Mouse (Mus musculus): ENCODE data around the gene B3galt4. TPM values are rescaled to one million over a fixed set of nuclear protein-coding genes. Genes with fewer than 3 reads are reported as not detected.
"Not testable (repeated sequence)": the region's sequence is repeated elsewhere in the genome, so short reads cannot be mapped to it uniquely, and the experiment has no call there.

Gene B3galt4
- total RNA-seq, 2 experiments from 2014 or later = 2.3 to 2.6 TPM

GRCm38 (mm10) chr17:33968489-33968888 is 17.2 kb upstream of the B3galt4 start:
- peak; percentile 78 for DNase-seq

- DNase-seq = no peak
Measured at GRCm38 (mm10) chr17:33965846-33966550, 14.7 kb upstream of the B3galt4 start.

DNA sequence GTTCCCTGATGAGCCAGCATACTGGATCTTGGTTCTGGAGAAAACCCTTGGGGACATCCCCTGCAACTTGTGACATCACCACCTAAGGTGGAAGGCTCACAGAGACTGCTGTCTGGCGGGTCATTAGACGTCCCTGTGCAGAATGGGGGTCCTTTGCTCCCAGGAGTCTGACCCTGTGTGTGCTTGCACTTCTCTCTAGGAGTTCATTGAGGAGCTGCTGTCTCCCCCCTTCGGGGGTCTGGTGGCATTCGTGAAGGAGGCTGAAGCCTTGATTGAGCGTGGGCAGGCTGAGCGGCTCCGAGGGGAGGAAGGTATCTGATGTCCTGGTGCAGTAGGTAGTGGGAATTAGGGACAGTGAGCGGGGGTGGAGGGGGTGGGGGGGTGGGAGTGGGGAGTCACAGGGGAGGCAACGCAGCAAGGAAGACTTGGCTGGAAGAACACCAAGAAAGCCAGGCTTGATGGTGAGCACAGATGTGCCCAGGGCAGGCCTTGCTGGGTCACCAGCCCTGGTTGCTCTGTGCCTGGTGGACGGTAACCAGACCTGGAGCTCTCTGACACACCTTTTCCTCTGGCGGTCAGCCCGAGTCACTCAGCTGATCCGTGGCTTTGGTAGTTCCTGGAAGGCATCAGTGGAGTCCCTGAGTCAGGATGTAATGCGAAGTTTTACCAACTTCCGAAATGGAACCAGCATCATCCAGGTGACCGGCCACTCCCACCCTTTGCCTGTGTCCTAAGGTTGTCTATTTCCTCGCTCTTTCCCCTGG is 14.0 kb upstream of the B3galt4 start:
- no peak for DNase-seq

- no peak for DNase-seq
Measured at GRCm38 (mm10) chr17:33962876-33963275, 11.6 kb upstream of the B3galt4 start.

GRCm38 (mm10) chr17:33959948-33960347 is 8.7 kb upstream of the B3galt4 start:
- peak; percentile 5 for DNase-seq

DNA sequence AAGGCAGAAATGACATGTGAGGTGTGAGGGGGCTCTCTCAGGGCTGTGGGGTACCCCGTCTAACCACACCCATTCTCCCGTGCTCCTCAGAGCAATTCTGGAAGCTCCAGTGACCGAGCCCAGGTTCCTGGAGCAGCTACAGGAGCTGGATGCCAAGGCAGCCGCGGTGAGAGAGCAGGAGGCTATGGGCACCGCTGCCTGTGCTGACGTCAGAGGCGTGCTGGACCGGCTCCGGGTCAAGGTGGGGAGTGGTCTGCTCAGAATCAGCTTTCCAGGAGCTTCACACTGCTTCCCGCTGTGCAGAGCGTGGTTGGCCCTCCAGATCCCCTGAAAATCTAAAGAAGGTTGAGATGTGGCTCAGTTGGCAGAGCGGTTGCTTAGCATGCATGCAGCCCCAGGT is 7.8 kb upstream of the B3galt4 start:
- no peak for DNase-seq

DNA sequence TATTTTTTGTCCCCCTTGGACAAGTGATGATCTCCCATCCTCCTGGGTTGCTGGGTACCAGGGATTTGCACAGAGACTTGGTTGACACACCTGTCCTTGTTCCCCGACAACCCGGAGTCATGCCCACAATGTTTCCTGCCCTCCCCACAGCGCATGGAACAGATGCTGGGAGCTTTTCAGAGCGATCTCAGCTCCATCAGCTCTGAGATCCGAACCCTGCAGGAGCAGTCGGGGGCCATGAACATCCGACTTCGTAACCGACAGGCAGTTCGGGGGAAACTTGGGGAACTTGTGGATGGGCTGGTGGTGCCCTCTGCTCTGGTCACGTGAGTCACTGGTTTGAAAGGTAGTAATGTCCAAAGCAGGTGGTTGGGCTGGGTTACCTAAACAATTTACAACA is 7.2 kb upstream of the B3galt4 start:
- no peak for DNase-seq

GRCm38 (mm10) chr17:33957493-33957892 is 6.2 kb upstream of the B3galt4 start:
- DNase-seq = no peak

GRCm38 (mm10) chr17:33956336-33956735 is 5.0 kb upstream of the B3galt4 start:
- no peak for DNase-seq

GRCm38 (mm10) chr17:33955555-33956214 is 4.4 kb upstream of the B3galt4 start, which contains the start of the genes Vps52 and Rps18:
TSS of gene Vps52 (plus strand) at chr17:33955812.
TSS of gene Rps18 (minus strand) at chr17:33956001.
- DNase-seq = peak; percentile 89

DNA sequence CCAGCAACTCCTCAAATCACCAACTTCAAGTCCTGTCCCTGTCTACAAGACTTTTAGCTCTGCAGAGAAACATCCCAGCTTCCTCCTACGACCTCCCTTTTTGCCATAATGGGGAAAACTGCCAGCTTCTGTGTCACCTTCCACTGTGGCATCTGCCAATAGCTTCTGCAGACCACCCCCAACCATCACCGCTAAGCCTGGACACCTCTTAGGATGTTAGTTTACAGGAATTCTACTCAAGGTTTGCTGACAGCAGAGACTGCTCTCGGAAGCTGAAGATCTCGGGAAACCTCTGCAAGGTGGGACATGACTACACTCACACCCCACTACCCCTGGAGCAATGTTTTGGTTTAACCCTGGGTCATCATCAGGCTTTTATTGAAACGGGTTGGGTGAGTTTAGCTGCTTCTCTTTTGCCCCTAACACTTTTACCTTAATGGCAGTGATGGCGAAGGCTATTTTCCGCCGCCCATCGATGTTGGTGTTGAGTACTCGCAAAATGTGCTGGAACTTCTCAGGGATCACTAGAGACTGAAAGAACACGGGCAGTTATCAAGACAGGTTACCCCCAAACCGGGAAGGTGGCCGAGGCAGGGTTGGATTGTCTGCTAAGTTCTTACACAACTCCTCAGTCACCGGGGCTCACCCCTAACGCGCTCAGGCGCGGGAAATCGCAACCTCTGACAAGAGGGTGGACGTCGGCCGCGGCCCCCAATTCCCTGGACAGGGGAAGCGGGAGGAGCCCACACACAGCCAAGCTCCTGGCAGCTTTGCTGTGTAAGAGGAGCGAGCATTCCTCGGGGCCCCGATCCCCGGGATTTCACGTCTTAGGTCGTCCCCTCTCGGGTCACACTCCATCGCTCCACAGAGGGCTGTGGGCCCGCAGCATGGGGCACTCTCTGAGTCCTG is 3.6 kb upstream of the B3galt4 start:
- DNase-seq = peak; percentile 65

- no peak for DNase-seq
Measured at GRCm38 (mm10) chr17:33953961-33954565, 2.8 kb upstream of the B3galt4 start.

GRCm38 (mm10) chr17:33953310-33953709 is 2.0 kb upstream of the B3galt4 start:
- no peak for DNase-seq

- DNase-seq = no peak
Measured at GRCm38 (mm10) chr17:33952879-33953278, 1.6 kb upstream of the B3galt4 start.

GRCm38 (mm10) chr17:33952015-33952414 is 727 bp upstream of the B3galt4 start:
- DNase-seq = not testable (repeated sequence)

GRCm38 (mm10) chr17:33950131-33950625 is 1.1 kb downstream of the B3galt4 start:
- no peak for DNase-seq

DNA sequence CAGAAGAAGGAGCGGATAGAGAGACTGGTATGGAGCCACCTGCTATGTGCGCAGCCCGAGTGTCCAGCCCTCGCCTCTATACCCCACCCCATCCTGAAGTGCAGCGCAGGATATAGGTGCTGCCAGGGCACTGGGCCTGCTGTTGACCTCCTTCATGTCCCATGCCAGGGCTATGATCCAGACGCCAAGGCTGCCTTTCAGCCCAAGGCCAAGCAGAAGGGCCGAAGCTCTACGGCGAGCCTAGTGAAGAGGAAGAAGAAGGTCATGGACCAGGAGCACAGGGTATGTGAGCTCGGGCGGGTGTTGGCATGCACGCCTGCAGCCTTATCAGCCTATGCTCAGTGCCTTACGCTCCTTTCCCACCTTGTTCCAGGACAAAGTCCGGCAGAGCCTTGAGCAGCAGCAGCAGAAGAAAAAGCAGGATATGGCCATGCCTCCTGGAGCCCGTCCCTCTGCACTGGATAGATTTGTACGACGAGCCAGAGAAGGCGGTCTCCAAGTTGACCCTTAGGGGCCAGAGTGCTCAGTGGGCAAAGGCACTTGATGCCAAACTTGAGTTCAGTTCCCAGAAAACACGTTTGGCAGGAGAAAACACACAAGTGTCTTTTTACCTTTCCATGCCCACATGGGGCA is 2.3 kb downstream of the B3galt4 start:
- DNase-seq = no peak

DNA sequence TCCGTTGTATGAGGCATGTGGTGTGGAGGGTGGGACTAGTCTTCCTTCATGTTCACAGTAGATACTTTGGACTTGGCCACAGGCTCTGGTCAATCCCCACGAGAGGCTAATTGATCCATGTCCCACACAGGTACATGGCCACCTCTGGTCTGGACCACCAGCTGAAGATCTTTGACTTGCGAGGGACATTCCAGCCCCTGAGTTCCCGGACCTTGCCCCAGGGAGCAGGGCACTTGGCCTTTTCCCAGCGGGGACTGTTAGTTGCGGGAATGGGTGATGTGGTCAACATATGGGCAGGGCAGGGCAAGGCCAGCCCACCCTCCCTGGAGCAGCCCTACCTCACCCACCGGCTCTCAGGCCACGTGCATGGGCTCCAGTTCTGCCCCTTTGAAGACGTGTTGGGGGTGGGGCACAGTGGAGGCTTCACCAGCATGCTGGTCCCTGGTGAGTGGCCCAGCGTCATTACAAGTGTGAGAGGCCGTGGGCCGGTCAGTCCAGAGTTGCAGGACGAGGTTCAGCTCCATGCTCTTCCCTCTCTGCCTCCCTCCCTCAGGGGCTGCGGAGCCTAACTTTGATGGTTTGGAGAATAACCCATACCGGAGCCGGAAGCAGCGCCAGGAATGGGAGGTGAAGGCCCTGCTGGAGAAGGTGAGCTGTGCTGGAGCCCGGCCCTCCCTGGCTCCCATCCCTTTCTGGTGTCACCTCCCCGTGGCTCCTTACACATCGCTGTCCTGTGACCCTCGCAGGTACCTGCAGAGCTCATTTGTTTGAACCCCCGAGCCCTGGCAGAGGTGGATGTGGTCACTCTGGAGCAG is 3.0 kb downstream of the B3galt4 start:
- no peak for DNase-seq

GRCm38 (mm10) chr17:33947430-33948089 is 3.7 kb downstream of the B3galt4 start:
- no peak for DNase-seq
